Mouse (Mus musculus) heart, postnatal 0 days (tissue): ENCODE data around the gene Defb39. TPM values are rescaled to one million over a fixed set of nuclear protein-coding genes. Genes with fewer than 3 reads are reported as not detected.

Experiments used
- ATAC-seq: fragments of 200-750 bp; cut with Nextera tagmentation; 2 replicates; pipeline ENCODE4 v1.8.0; 2017; ENCODE audit warnings: low read depth, moderate number of reproducible peaks, moderate library complexity; ENCODE audit not compliant: insufficient read depth
- DNase-seq: peaks from one replicate; pipeline ENCODE4 v3.0.0-alpha.2; 2016; ENCODE audit warnings: low spot score
- H3K27ac ChIP-seq: fragments of 300-500 bp; sonication (generic); 2 replicates; pipeline ENCODE4 v1.5.1; 2014; ENCODE audit warnings: low read depth, mild to moderate bottlenecking
- H3K27me3 ChIP-seq: fragments of 300-500 bp; sonication (generic); 2 replicates; pipeline ENCODE4 v1.6.1; 2014; ENCODE audit warnings: low read length, mixed read lengths; ENCODE audit not compliant: control insufficient read depth, insufficient read depth
- H3K36me3 ChIP-seq: fragments of 300-500 bp; sonication (generic); replicated peaks from 2 replicates; pipeline ENCODE4 v1.6.1; 2014; ENCODE audit warnings: low read length, mixed read lengths; ENCODE audit not compliant: control insufficient read depth, insufficient read depth
- H3K4me1 ChIP-seq: fragments of 300-500 bp; sonication (generic); 2 replicates; pipeline ENCODE4 v1.6.1; 2014; ENCODE audit warnings: antibody characterized with exemption; ENCODE audit not compliant: control insufficient read depth, insufficient read depth
- H3K4me2 ChIP-seq: fragments of 300-500 bp; sonication (generic); 2 replicates; pipeline ENCODE4 v1.6.1; 2014; ENCODE audit warnings: low read depth, mild to moderate bottlenecking, low read length, moderate library complexity
- H3K4me3 ChIP-seq: fragments of 300-500 bp; sonication (generic); 2 replicates; pipeline ENCODE4 v1.5.1; 2014; ENCODE audit warnings: low read depth, low read length
- H3K9ac ChIP-seq: fragments of 300-500 bp; sonication (generic); replicated peaks from 2 replicates; pipeline ENCODE4 v1.6.1; 2014; ENCODE audit warnings: low read depth, low read length, mixed read lengths
- H3K9me3 ChIP-seq: fragments of 300-500 bp; sonication (generic); replicated peaks from 2 replicates; pipeline ENCODE4 v1.6.1; 2016; ENCODE audit warnings: low read length; ENCODE audit not compliant: control insufficient read depth
- CTCF ChIP-seq: IDR thresholded peaks from 2 replicates; pipeline ENCODE4 v1.5.1; 2016; ENCODE audit warnings: antibody characterized with exemption, control low read depth, low read depth
- EP300 ChIP-seq: IDR thresholded peaks from 2 replicates; pipeline ENCODE4 v1.6.1; 2016; ENCODE audit warnings: antibody characterized with exemption, low read depth
- WGBS: fragments of 180-500 bp; shearing (Covaris S2); extraction: QIAGEN DNeasy Blood & Tissue Kit; methylation state at CpG from one replicate; pipeline ENCODE4 v1.1.7; 2014; 5-methylcytosine and 5-hydroxymethylcytosine counted together
- polyA plus RNA-seq: library from polyadenylated mRNA; unstranded; fragments of >200 nt; fragmentation: Nextera tagmentation; extraction: Ambion mirVana; gene quantifications from 2 replicates; pipeline ENCODE4 v1.2.1, GENCODE M21; 2015
- total RNA-seq: library from RNA; depleted of rRNA; stranded (reverse); fragments of >200 nt; gene quantifications from 2 replicates; pipeline ENCODE4 v1.2.3, GENCODE M21; 2014; ENCODE audit warnings: low replicate concordance; rRNA removed

Defb39 gene
- total RNA-seq: not detected in 2 replicates
- polyA plus RNA-seq: not detected in 2 replicates

DNA sequence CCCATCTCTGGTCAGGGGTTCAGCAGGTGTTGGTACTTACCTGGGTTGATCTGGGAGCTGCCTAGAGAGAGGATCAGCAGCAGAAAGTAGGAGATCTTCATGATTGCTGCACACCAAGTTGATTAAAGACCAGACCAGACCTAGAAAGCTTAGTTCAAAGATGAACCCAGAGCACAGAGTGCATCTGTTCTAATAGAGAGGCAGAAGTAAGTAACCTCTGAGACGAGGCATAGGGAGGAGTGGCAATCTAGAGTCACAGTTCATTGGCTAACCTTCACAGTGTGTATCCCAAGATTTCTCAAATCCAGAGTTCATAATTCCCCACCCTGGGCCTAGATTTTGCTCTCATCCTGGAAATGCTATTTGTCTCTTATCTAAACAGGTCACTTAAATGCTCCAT is at the start of gene Defb39:
TSS of gene Defb39 (minus strand) at position 101 of the 400 bp plus-strand sequence.
- no peak within 1 kb of the TSS for H3K4me3 ChIP-seq
- H3K27ac ChIP-seq: no peak within 1 kb of the TSS
- no peaks in the 10 kb centered on the region; the same call in 1 of the 2 replicates for H3K9me3 ChIP-seq
- no peak within 1 kb of the TSS for H3K4me2 ChIP-seq
- no peak within 1 kb of the TSS for H3K9ac ChIP-seq
- TF ChIP-seq EP300 (no peak), CTCF (no peak)
- H3K36me3 ChIP-seq: no peaks in the 10 kb centered on the region
- no peaks in the 10 kb centered on the region for H3K27me3 ChIP-seq
- no peaks in the 10 kb centered on the region for H3K4me1 ChIP-seq
- ATAC-seq (no peak), DNase-seq (no peak)
- 54% methylated on average over 1 of the region's 1 CpGs for WGBS

DNA sequence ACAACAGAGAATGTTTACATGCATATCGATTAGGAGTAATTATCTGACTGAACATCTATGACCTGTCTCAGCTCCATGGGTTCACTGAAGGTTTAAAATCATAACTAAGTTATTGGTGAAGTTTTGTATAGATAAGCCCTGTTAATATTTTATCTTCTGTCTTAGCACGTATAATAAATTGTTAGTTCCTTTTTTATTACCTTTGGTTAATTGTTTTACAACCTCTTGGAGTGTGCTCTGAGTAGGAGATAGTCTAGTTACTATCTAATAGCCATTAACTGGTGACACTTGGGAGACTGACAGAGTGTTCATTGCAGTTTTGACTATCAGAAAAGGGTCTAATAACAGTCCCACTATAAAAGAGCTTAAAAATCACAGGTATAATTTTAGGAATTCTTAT is 1.4 kb upstream of the Defb39 start:
- Histone ChIP-seq H3K4me1 (no peaks in the 10 kb centered on the region), H3K27ac (no peak overlapping the region), H3K4me3 (no peak overlapping the region), H3K36me3 (no peaks in the 10 kb centered on the region), H3K9ac (no peak overlapping the region), H3K27me3 (no peaks in the 10 kb centered on the region), H3K4me2 (no peak overlapping the region), H3K9me3 (no peaks in the 10 kb centered on the region; the same call in 1 of the 2 replicates)
- TF ChIP-seq CTCF (no peak), EP300 (no peak)
- ATAC-seq (no peak), DNase-seq (no peak)
- 65% methylated on average over 2 of the region's 2 CpGs for WGBS

DNA sequence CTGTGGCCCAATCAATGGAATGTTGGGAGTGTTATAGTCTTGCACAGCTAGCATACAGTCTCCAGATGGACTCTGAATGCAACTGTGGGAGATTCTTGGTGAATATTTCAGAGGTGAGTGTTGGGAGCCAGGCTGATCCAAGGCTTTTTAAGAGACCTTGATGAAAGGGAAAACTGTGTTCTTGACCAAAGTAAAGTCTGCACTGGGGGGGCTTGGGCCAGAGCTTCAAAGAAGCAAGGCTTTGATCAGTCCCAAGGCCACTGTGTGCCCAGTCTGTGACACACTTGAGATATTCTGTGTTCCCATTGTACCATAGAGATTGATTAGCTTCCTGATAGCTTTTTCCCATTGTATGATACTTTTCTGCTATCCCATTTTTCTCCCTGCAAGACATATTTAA is 1.7 kb downstream of the Defb39 start:
- no peaks in the 10 kb centered on the region for H3K36me3 ChIP-seq
- no peak overlapping the region for H3K4me2 ChIP-seq
- no peak overlapping the region for H3K9ac ChIP-seq
- no peak overlapping the region for H3K4me3 ChIP-seq
- TF ChIP-seq CTCF: no peak
- TF ChIP-seq EP300: no peak
- no peak overlapping the region for H3K27ac ChIP-seq
- no peaks in the 10 kb centered on the region for H3K4me1 ChIP-seq
- H3K27me3 ChIP-seq: no peaks in the 10 kb centered on the region
- DNase-seq (no peak), ATAC-seq (no peak)
- no peaks in the 10 kb centered on the region; the same call in 1 of the 2 replicates for H3K9me3 ChIP-seq

DNA sequence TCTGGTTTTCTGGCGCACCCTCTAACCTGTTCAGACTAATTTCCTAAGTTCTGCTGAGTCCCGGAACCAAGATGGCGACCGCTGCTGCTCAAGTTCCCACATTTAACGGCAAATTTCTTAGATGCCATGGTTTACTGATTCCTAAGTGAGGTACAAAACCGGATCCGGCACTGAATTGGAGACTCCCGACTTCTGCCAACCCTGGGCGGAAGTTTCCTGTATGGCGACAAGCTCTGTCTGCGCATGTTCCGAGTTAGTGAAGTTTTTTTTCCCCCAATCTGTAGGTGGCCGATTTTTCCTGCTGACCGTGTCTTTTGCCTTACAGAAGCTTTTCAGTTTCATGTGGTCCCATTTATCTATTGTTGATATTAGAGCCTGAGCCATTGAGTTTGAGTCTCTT is 19.4 kb downstream of the Defb39 start:
- DNase-seq: no peak
- Histone ChIP-seq H3K4me3 (no peak overlapping the region), H3K9me3 (no peaks in the 10 kb centered on the region), H3K4me1 (no peaks in the 10 kb centered on the region), H3K9ac (no peak overlapping the region), H3K4me2 (no peak overlapping the region), H3K27ac (no peak overlapping the region), H3K27me3 (no peaks in the 10 kb centered on the region), H3K36me3 (no peaks in the 10 kb centered on the region)
- 86% methylated on average over 14 of the region's 14 CpGs for WGBS
- ATAC-seq: no peak
- TF ChIP-seq EP300 (no peak), CTCF (no peak)

DNA sequence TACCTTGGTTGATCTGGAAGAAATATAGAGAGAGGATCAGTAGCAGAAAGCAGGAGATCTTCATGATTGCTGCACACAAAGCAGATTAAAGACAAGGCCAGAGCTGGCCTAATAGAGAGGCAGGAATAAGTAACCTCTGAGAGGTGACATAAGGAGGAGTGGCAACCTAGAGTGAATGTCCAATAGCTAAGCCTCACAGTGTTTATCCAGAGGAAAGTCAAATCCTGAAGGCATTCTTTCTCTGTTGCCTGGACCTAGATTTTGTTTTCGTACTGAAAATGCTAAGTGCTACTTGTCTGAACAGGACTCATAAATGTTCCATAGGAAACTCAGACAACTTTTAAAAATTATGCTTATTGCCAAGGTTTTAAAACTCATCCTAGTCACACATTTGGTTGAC is 38.1 kb downstream of the Defb39 start, which contains the start of gene Defb38:
TSS of gene Defb38 (minus strand) at position 101 of the 400 bp plus-strand sequence.
- ATAC-seq: no peak
- H3K4me2 ChIP-seq: no peak within 1 kb of the TSS
- no peak within 1 kb of the TSS for H3K9ac ChIP-seq
- H3K4me3 ChIP-seq: no peak within 1 kb of the TSS
- H3K4me1 ChIP-seq: no peaks in the 10 kb centered on the region
- no peaks in the 10 kb centered on the region for H3K36me3 ChIP-seq
- H3K27me3 ChIP-seq: no peaks in the 10 kb centered on the region
- H3K27ac ChIP-seq: no peak within 1 kb of the TSS
- WGBS: 70% methylated on average over 1 of the region's 1 CpGs
- TF ChIP-seq CTCF (no peak), EP300 (no peak)
- no peak for DNase-seq
- H3K9me3 ChIP-seq: no peaks in the 10 kb centered on the region

Other genes starting within 250 kb of the Defb39 start
- not detected in 2 replicates for gene Defb40, start 86.6 kb downstream of the Defb39 start, total RNA-seq
- gene Defb40, start 86.6 kb downstream of the Defb39 start, polyA plus RNA-seq: not detected in 2 replicates
- gene Defb37, start 73.8 kb downstream of the Defb39 start, total RNA-seq: not detected in 2 replicates
- gene Defb37, start 73.8 kb downstream of the Defb39 start, polyA plus RNA-seq: not detected in 2 replicates
- not detected in 2 replicates for gene Defb38, start 38.2 kb downstream of the Defb39 start, total RNA-seq
- gene Defb38, start 38.2 kb downstream of the Defb39 start, polyA plus RNA-seq: not detected in 2 replicates
- not detected in 2 replicates for gene Defb12, start 50.0 kb upstream of the Defb39 start, total RNA-seq
- gene Defb12, start 50.0 kb upstream of the Defb39 start, polyA plus RNA-seq: not detected in 2 replicates
- not detected in 2 replicates for gene Defb34, start 58.9 kb upstream of the Defb39 start, total RNA-seq
- not detected in 2 replicates for gene Defb34, start 58.9 kb upstream of the Defb39 start, polyA plus RNA-seq
- not detected in 2 replicates for gene Gm45826, start 76.0 kb upstream of the Defb39 start, total RNA-seq
- not detected in 2 replicates for gene Gm45826, start 76.0 kb upstream of the Defb39 start, polyA plus RNA-seq
- not detected in 2 replicates for gene Defb14, start 129.5 kb upstream of the Defb39 start, total RNA-seq
- gene Defb14, start 129.5 kb upstream of the Defb39 start, polyA plus RNA-seq: not detected in 2 replicates
- gene Defb4, start 133.9 kb upstream of the Defb39 start, total RNA-seq: not detected in 2 replicates
- gene Defb4, start 133.9 kb upstream of the Defb39 start, polyA plus RNA-seq: not detected in 2 replicates
- not detected in 2 replicates for gene Defb6, start 160.7 kb upstream of the Defb39 start, total RNA-seq
- gene Defb6, start 160.7 kb upstream of the Defb39 start, polyA plus RNA-seq: not detected in 2 replicates
- not detected in 2 replicates for gene Defb46, start 175.1 kb upstream of the Defb39 start, total RNA-seq
- not detected in 2 replicates for gene Defb46, start 175.1 kb upstream of the Defb39 start, polyA plus RNA-seq
- not detected in 2 replicates for gene Defb5, start 182.8 kb upstream of the Defb39 start, total RNA-seq
- not detected in 2 replicates for gene Defb5, start 182.8 kb upstream of the Defb39 start, polyA plus RNA-seq
- gene Defb3, start 228.6 kb upstream of the Defb39 start, total RNA-seq: not detected in 2 replicates
- not detected in 2 replicates for gene Defb3, start 228.6 kb upstream of the Defb39 start, polyA plus RNA-seq